Mouse (Mus musculus): ENCODE results near the gene Stx7. TPM values are rescaled to one million over a fixed set of nuclear protein-coding genes. Genes with fewer than 3 reads are reported as not detected.
"Not testable (repeated sequence)": the region's sequence is repeated elsewhere in the genome, so short reads cannot be mapped to it uniquely, and the experiment has no call there.

Stx7 gene
- 100 to 1,000 TPM; 122 to 128 TPM for total RNA-seq (2021)

DNA sequence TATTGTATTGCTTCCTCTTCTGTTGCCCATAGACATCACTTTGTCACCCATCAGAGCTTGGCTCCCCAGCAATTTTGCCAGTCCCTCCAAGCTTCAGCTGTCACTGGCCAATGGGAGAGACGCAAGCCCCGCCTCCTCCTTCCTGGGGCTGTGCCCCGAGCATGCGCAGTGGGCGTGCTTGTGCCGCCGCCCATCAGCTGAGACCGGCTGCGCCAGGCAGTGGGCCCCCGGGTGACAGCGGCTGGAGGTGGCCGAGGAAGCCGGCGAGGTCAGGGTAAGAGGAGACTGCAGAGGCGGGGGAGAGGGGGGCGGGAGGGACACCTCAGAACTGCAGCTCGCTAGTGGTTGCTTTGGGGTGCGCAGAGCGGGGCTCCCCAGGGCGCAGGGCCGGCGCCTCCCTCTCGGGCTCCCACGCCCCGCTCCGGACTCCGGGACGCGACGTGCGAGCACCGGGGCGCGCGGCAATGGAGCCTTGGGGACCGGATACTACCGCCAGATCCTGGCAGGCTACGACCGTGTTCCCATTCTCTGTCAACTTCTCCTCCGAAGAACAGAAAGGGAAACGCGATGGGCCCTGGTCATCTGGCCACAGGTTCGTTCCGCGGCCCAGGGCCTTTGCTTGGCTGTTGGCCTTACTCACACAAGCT, at the start of gene Stx7:
TSS of gene Stx7 (plus strand) at position 168 of the 647 bp plus-strand sequence.
- peak; percentile 90 to 91 for DNase-seq

DNA sequence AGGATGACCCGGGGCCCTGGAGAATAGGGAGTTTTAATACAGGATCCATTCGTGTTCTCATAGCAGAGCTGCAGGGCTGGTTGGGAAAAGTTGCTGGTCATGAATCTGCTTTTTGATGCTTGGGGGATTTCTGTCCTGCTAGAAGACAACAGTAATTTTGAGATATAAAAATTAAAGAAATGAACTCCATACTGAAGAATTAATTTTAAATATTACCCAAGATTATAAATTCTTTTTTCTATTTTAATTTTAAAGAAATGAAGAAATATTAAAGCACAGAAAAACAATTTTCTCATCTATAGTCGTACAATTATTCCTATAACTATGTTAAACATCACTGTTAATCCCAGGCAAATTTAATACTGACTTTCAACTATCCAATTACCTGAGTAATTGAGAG, 47.3 kb upstream of the Stx7 start, which contains the start of gene Taar8c:
TSS of gene Taar8c (minus strand) at position 101 of the 400 bp plus-strand sequence.
- not testable (repeated sequence) for DNase-seq

DNA sequence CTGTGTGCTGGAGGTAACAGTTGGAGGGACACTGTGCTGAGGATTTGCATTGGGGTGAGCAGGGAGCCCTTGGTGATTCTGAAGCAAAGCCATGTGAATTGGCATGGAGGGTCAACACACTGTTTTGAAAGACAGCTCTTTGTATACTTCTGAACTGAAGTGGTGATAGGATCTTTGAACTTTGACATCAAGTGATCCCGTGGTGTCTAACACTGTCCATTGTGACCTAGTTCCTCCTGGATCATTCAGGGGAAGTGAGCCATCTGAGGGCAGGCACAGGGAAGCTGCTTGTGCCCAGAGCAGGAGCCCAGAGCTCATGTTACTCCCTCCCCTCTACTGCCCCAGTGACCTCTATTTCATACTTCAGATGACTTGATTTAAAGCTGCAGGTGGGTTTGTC, 45.8 kb upstream of the Stx7 start:
- not testable (repeated sequence) for DNase-seq

DNA sequence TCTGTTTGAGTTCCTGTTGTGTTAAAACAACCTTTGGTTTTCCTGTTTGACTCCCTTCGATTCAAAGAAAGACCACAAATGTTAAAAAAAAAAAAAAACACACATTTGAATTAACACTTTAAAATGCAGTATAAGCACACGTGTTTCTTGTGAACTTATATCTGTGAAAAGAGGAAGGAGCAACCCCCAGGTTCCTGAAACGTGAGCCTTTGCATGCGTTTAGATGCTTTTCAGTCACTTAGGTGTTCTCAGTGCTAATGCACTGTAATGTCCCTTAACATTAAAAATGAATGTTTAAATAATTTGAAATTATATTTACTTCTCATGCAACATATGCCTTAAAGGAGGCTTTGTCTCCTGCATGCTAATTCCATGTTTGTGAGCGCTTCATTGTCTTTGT, 41.4 kb upstream of the Stx7 start:
- DNase-seq: no peak

DNA sequence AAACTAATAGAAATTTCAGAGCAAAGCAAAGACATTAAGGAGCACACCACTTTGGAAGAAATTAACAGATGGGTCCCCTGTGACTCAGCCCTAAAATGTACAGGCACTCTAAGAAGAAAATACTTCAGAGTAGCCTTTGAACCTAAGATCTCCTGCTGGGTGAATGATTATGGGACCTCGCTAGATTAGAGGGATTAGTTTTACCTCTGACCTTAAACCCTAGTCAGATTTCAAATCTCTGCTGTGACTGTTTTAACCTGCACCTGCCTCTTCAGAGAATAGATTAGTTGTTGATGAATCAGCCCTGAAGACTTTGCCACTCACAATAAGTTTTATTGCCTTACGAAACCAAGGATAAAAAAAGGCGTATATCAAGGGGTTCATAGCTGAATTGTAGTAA, 40.9 kb upstream of the Stx7 start:
- no peak for DNase-seq

DNA sequence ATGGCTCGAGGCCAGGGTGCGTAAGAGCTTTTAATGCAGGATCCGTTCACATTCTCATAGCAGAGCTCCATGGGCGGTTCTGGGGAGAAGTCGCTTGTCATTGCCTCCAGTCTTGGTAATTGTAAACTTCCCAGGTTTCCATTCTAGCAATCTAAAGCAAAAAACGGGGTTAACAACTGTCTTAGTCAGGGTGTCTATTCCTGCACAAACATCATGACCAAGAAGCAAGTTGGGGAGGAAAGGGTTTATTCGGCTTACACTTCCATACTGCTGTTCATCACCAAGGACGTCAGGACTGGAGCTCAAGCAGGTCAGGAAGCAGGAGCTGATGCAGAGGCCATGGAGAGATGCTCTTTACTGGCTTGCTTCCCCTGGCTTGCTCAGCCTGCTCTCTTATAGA, 39.7 kb upstream of the Stx7 start, which contains the start of gene Taar9:
TSS of gene Taar9 (minus strand) at position 101 of the 400 bp plus-strand sequence.
- not testable (repeated sequence) for DNase-seq

DNA sequence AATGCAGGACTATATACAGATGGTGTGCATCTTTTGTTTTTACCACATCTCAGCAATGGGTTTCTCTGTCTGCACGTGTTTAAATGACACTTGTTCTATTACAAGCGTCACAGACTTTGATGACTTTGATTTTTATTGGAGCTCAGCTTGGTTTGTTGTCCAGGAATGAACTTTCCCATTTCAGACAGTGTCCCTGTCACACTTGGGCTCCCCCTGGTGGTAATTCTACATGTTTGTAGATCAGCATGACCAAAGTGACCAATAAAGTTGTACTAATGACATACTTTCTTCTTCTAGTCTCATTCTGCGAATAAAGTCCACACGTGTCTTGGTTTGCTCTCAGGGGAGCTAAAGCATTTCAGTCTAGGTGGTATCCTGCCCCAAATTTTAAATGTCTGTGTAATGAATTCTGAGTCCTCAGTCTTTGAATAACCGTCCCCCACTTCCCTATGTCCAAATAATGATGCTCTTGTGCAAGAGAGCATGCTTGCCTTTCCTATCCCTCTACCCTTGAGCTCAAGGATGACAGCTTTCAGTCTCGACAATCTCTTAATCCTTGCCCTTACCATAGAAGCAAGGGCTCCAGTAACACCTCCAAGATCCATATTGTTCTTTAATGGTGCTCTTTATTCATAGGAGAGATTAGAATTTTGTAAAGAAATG, 37.9 kb upstream of the Stx7 start:
- peak in 1 of 2 experiments; percentile 5 for DNase-seq

DNA sequence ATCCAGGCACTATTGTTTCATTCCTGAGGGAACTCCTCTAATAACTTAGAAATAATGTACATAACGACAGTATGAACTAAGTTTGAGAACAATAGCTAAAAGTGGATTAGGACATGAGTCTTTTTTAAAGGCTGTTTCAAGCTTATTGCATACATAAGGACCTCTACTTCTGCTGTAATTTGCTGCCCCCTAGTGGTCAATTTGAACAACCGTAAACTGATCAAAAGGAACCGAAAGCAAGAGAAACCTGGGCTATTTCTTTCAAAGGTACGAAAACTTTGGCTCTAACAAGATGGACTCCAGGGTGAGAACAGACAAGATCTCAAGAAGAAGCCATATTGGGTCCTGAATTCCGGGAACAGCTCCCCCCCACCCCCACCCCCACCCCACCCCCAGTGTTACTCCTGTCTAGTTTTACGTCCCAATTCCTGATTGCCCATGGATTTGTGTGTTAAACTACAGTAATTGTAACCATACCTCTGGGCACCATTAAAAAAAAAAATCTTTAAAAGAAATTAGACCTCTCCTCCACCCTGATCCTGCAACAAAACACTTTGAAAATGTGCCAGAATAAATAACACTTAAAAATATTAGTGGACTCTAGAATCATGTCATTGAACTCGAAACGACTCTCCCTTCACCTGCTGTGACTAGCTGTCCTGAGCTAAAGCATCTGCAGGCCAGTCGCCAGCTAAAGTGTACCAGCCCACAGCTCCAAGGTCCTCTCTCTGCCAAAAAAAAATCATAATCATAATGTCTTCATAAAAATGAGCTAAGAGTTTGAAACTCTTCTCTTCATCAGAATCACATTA, 17.4 kb upstream of the Stx7 start:
- DNase-seq: peak in 1 of 2 experiments; percentile 12

DNA sequence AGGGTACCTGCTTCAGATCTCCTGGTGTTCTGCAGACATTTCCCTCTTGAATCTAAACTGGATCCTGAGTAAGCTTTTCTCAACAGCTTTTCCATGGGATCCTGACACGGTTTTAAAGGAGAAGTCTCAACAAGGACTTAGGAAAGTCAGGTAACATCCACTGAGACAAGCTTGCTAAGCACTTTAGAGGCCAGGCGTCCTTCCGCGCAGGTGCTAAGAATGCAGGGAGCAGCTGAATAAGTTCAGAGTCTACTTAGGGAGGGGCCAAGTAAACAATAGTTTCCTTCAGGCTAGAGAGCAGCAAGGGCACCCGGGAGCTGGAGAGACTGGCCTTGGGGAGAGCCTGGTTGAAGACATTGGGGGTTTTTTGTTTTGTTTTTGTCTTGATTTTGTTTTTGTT, 16.8 kb upstream of the Stx7 start:
- DNase-seq: no peak

DNA sequence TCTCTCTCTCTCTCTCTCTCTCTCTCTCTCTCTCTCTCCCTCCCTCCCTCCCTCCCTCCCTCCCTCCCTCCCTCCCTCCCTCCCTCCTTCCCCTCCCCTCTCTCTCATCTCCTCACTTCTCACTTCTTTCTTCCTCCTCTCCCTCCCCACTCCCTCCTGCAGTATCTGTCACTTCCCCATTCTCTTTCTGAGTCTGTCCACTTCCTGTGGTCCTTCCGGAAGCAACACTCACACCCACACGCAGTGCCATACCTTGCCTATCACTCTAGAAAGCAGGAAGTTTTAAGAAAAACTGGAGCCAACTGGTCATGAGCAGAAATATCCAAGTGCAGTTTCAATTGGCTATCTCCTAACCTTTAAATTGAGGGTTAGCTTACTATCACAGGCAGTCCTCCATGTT, 16.0 kb upstream of the Stx7 start:
- DNase-seq: no peak

DNA sequence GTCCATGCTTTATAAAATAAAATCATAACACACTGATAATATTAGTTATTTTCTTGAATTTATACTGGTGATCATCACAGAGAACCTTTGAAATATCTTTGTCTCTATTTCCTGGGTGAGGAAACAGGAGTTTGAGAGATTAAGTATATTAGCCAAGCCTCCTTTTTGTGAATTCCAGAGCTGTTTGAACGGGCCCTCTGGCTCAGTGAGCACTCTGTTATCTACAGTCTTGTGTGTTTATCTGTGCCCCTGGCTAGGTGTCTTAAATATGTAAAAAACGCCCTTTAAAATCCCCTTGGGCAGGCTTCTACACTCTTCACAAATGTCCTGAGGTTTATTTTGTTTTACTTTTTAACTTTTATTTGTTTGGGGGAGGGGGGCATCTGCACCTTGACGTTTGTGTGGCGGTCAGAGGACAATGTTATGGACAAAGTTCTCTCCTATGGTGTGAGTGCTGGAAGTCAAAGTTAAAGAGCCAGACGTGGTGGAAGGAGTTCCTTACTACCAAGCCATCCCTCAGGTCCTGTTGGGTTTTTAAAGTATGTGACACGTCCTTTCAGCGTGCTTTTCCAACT, 14.9 kb upstream of the Stx7 start:
- DNase-seq: no peak

DNA sequence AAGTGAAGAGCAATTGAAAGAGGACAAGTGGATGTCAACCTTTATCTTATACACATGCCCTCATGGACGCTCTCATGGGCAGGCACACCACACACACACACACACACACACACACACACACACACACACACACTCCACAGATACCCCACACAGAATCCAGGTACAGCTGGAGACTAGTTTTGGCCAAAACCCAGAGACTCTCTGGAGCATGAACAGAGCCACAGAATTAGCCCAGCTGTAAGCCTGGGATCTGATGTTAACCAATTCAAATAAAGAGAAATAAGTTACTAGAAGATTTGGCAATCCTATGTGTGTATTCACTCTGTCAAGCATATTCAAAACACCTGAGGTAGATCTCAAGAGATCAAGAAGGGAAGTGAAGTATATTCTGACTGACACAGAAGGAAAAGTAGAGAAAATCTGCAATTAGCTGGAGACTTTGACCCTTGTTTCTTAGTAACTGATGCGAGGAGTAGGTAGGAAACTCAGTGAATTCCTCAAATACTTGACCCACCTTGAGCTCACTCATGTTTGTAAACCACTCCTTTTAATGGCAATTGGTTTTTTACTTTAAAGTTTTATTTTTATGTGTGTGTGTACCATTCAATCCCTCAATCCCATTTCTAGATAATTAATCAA, 10.4 kb upstream of the Stx7 start:
- DNase-seq: no peak

DNA sequence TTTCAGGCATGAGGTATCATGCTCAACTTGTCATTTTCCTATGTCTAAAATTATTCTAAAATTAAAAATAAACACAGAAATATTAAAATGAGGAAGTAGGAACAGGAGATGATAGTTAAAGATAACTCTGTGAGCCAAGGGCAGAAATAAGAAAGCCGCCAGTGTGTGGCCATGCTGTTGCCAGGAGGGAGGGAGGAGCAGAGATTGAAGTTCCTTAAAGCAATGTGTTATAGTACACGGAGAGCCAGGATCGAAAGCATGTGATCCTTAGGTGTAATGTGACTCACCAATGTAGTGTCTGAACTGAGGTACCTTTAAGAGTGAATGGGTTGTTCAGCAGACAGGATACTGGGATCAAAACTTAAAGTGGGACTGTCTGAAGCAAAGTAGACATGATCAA, 6.4 kb upstream of the Stx7 start:
- no peak for DNase-seq

DNA sequence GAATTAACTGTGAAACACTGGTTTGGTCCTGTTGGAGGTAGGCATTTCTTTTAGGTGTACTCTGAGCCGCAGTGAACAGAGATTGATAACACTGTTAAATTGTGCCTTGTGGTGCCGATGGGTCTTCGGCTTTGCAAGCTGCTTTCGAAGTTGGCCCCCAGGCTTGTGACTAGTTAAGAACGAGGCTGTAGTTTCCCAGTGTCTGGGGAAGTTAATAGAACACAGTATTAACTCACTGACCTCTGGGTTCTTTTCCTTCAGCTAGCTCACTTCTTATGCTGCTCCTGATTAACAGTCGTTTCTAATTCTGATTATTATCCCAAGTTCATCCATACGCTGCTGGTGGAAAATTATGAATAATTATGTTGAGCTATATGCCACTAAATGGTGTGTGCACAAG, 984 bp downstream of the Stx7 start:
- DNase-seq: no peak

DNA sequence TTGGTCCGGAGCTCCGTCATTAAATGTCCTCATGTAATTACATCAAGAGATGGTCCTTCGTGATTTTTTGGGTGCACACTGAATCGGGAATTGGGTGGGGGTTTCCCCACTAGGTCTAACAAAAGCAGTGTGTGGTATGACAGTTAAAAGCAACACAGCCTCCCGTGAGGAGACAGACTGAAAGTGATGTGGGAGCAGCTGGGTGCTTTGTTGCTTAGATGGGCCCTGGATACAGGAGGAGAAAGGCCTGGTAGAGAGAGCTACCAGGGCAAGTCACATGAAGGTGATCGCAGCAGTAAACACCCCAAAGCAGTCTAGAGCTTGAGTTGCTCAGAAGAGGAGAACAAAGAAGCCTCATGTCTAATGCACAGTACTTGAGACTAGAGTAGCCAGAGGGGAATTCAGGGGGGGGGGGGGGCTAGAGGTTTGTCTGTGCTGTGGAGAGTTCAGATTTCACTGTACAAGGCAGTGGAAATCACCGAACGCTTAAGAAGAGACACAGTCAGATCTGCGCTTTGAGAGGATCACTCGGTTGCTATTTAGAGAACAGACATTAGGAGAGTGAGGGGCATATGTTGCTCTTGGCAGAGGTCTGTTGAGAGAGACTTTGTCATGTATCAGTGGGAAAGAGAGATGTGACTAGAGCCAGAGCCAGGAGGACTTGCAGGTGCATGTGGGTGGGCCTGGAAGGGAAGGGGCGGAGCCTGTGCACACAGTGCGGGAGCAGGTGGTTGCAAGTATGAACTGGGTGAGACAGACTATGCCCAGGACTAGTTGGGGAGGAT, 9.6 kb downstream of the Stx7 start:
- peak in 1 of 2 experiments; percentile 27 for DNase-seq

DNA sequence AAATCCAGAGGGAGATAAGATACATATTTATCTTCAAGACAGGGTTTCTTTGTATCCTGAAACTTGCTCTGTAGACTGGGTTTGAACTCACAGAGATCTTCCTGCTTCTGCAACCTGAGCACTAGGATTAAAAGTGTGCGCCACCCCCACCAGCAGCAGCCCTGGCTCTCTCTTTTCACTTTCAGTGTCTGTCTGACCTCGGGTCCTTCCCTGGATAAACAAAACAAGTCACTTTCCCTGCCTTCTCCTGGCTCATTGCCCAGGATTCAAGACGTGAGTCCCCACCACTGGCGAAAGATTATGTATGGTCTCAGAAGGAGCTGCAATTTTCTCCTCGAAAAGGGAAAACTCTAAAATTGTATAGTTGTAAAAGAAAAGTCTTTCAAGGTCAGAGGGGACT, 10.5 kb downstream of the Stx7 start:
- DNase-seq: no peak

DNA sequence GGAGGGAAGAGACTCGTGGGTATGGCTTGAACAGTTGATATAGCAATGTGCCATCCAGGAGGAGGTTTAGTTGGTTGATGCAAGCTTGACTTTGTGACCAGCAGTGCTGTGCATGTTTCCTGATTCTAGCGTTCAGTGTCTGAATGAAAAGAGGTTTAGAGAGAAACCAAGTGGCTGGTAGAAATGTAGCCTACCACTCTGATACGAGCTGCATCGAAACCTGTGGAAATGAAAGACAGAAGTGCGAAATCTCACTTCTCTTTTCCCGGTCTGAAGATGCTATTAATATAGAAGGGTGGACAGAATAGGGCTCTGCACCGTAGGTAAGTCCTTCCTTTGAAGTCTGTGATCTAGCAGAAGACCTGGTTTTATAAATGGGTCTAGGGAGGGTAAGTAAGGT, 11.2 kb downstream of the Stx7 start:
- no peak for DNase-seq

DNA sequence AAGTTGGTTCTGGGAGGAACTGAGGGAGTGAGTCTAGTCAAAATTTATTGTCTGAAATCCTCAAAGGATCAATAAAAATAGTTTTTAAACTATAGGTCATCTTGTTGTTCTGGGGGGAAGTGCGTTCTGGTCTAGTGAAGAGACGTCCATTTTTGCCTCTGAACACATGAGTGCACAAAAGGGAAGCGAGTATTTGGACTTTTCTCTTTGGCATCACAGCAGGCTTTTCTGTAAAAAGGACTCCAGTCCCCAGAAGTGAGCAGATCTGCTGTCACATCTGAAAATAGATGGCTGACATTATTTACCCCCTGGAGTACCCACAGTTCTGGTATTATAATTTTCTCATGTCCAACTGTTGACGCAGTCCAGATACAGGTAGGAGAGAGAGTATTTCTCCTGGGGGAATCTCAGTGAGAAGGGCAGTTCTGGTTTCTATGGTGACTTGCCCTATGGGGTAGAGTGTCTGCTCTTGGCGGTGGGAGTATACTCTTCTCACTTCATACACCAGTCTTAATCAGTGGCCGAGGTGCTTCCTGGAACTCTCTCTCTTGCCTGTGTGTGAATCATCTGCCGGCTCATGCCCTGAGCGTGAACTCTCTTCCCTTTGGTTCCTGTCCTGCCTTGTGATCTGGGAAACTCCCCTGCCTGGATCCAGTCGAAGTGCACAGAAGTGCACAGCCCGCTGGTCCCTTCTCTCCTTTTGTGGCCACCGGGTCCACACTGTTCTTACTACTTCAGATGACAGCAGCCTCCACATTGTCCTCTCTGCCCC, 15.2 kb downstream of the Stx7 start:
- no peak for DNase-seq

DNA sequence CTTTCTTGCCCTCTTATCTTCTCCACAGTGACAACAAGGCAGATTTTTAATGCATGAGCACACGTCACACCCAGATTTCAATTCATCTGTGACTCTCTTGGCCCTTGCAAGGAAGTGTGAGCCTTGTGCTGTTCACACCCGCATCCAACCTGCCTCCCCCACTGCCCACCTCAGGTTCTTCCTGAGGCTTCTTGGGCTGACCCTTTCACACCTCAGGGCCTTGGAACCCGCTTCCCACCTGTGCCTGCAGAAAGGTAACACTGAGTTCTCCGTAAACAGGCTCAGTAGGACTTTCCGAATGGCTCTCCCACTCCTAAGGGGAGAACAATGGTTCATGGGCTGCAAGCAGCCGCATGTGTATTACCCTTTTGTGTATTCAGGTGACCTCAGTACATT, 15.8 kb downstream of the Stx7 start:
- DNase-seq: no peak

DNA sequence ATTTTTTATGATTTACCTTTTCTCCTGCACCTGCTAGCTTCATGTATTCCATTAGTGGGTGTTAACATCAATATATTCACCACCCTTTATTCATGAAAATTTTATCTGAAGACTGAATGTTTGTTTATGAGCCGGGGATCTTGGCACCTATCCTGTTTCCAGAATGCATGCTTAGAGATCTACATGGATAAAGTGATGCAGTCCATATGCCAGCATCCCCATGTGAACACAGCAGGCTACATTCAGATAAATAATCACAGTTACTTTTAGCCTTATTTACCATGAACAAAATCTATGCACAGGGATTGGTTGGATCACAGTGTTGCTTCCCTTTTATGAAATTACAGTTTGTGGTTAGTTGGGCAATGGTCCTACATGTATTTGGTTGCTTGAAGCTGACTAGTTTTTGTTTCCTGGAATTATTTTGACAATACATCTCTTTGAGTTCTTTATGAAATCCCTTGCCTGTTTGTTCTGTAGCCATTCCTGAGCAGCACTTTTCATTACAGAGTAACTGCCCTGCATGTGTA, 16.5 kb downstream of the Stx7 start:
- DNase-seq: no peak

Data from layer of hippocampus, postnatal 36 days (tissue).